Mouse (Mus musculus): ENCODE results near the gene Iqschfp. TPM values are rescaled to one million over a fixed set of nuclear protein-coding genes. Genes with fewer than 3 reads are reported as not detected.
A peak's percentile ranks its signal among the peaks of the same experiment; 100 is the strongest.

Gene Iqschfp
- total and polyA plus RNA-seq, 2 experiments from 2014 or later: 2.7 to 5.6 TPM

- H3K4me1 ChIP-seq (ENCODE audit: insufficient read depth, low read length): no peaks in the 10 kb centered on the region
- no peak overlapping the region for H3K27ac ChIP-seq
- no peak overlapping the region for H3K9ac ChIP-seq (replicated peaks; ENCODE audit: low read length)
- H3K27me3 ChIP-seq (ENCODE audit: insufficient read depth, low read length): no peaks in the 10 kb centered on the region
- no peak overlapping the region for H3K4me2 ChIP-seq (ENCODE audit: low read depth, low read length)
- ATAC-seq (no peak), DNase-seq (ENCODE audit: low spot score) (peak; percentile 42)
- 17% methylated on average over 3 of the region's 3 CpGs for WGBS
- H3K9me3 ChIP-seq (ENCODE audit: low read length): no peaks in the 10 kb centered on the region
- no peak for TF ChIP-seq CTCF (IDR thresholded peaks at IDR 0.05; ENCODE audit: low read depth)
- H3K4me3 ChIP-seq (ENCODE audit: low read length): no peak overlapping the region
- H3K36me3 ChIP-seq (ENCODE audit: insufficient read depth, low read length): no peaks in the 10 kb centered on the region
These were observed 144.1 kb downstream of the Iqschfp start for GRCm38 (mm10) chr3:68036097-68036496.

- no peak for DNase-seq (ENCODE audit: low spot score)
- 91% methylated on average over 2 of the region's 2 CpGs for WGBS
- H3K9ac ChIP-seq (replicated peaks; ENCODE audit: low read length): no peak overlapping the region
- no peak overlapping the region for H3K4me3 ChIP-seq (ENCODE audit: low read length)
- no peaks in the 10 kb centered on the region for H3K9me3 ChIP-seq (ENCODE audit: low read length)
- no peaks in the 10 kb centered on the region for H3K27me3 ChIP-seq (ENCODE audit: insufficient read depth, low read length)
- no peak overlapping the region for H3K4me2 ChIP-seq (ENCODE audit: low read depth, low read length)
- no peak for TF ChIP-seq CTCF (IDR thresholded peaks at IDR 0.05; ENCODE audit: low read depth)
- H3K27ac ChIP-seq: no peak overlapping the region
- H3K4me1 ChIP-seq (ENCODE audit: insufficient read depth, low read length): no peaks in the 10 kb centered on the region; the same call in 1 of the 2 replicates
- no peaks in the 10 kb centered on the region for H3K36me3 ChIP-seq (ENCODE audit: insufficient read depth, low read length)
- ATAC-seq: no peak
These were observed 150.9 kb downstream of the Iqschfp start for GRCm38 (mm10) chr3:68042951-68043350.

- Histone ChIP-seq H3K9me3 (ENCODE audit: low read length) (no peaks in the 10 kb centered on the region), H3K27me3 (ENCODE audit: insufficient read depth, low read length) (no peaks in the 10 kb centered on the region), H3K4me3 (ENCODE audit: low read length) (no peak overlapping the region), H3K9ac (replicated peaks; ENCODE audit: low read length) (no peak overlapping the region), H3K36me3 (ENCODE audit: insufficient read depth, low read length) (no peaks in the 10 kb centered on the region), H3K27ac (no peak overlapping the region), H3K4me2 (ENCODE audit: low read depth, low read length) (no peak overlapping the region), H3K4me1 (ENCODE audit: insufficient read depth, low read length) (no peaks in the 10 kb centered on the region; the same call in 1 of the 2 replicates)
- peak; percentile 96 for TF ChIP-seq CTCF (IDR thresholded peaks at IDR 0.05; ENCODE audit: low read depth)
- DNase-seq (ENCODE audit: low spot score) (peak; percentile 91), ATAC-seq (peak; percentile 79)
- WGBS: 53% methylated on average over 9 of the region's 9 CpGs
These were observed 153.7 kb downstream of the Iqschfp start for GRCm38 (mm10) chr3:68045475-68046416.

GRCm38 (mm10) chr3:68053538-68053937 is 161.5 kb downstream of the Iqschfp start:
- peak; percentile 78 for TF ChIP-seq CTCF (IDR thresholded peaks at IDR 0.05; ENCODE audit: low read depth)
- no peak overlapping the region for H3K4me3 ChIP-seq (ENCODE audit: low read length)
- ATAC-seq (no peak), DNase-seq (ENCODE audit: low spot score) (peak; percentile 76)
- H3K27me3 ChIP-seq (ENCODE audit: insufficient read depth, low read length): no peaks in the 10 kb centered on the region
- H3K9ac ChIP-seq (replicated peaks; ENCODE audit: low read length): no peak overlapping the region
- no peak overlapping the region for H3K4me2 ChIP-seq (ENCODE audit: low read depth, low read length)
- H3K27ac ChIP-seq: no peak overlapping the region
- H3K36me3 ChIP-seq (ENCODE audit: insufficient read depth, low read length): no peaks in the 10 kb centered on the region
- H3K4me1 ChIP-seq (ENCODE audit: insufficient read depth, low read length): no peaks in the 10 kb centered on the region
- no peaks in the 10 kb centered on the region for H3K9me3 ChIP-seq (ENCODE audit: low read length)
- 49% methylated on average over 2 of the region's 2 CpGs for WGBS

GRCm38 (mm10) chr3:68055071-68055470 is 163.0 kb downstream of the Iqschfp start:
- Histone ChIP-seq H3K27ac (no peak overlapping the region), H3K4me2 (ENCODE audit: low read depth, low read length) (0 out of 2 replicates have a peak overlapping the region, but pooled peaks have one; percentile 18), H3K4me1 (ENCODE audit: insufficient read depth, low read length) (no peaks in the 10 kb centered on the region), H3K9ac (replicated peaks; ENCODE audit: low read length) (no peak overlapping the region), H3K4me3 (ENCODE audit: low read length) (no peak overlapping the region), H3K9me3 (ENCODE audit: low read length) (no peaks in the 10 kb centered on the region), H3K36me3 (ENCODE audit: insufficient read depth, low read length) (no peaks in the 10 kb centered on the region), H3K27me3 (ENCODE audit: insufficient read depth, low read length) (no peaks in the 10 kb centered on the region)
- 53% methylated on average over 13 of the region's 13 CpGs for WGBS
- peak; percentile 30; the same call in 1 of the 2 replicates for ATAC-seq
- no peak for DNase-seq (ENCODE audit: low spot score)
- TF ChIP-seq CTCF (IDR thresholded peaks at IDR 0.05; ENCODE audit: low read depth): no peak

GRCm38 (mm10) chr3:68056373-68057275 is 164.6 kb downstream of the Iqschfp start:
- Histone ChIP-seq H3K27me3 (ENCODE audit: insufficient read depth, low read length) (no peaks in the 10 kb centered on the region), H3K27ac (no peak overlapping the region), H3K9ac (replicated peaks; ENCODE audit: low read length) (no peak overlapping the region), H3K9me3 (ENCODE audit: low read length) (no peaks in the 10 kb centered on the region), H3K4me2 (ENCODE audit: low read depth, low read length) (peak overlapping the region; percentile 43), H3K36me3 (ENCODE audit: insufficient read depth, low read length) (no peaks in the 10 kb centered on the region), H3K4me1 (ENCODE audit: insufficient read depth, low read length) (no peaks in the 10 kb centered on the region), H3K4me3 (ENCODE audit: low read length) (peak overlapping the region; percentile 11; the same call in 1 of the 2 replicates)
- 59% methylated on average over 23 of the region's 23 CpGs for WGBS
- ATAC-seq (no peak), DNase-seq (ENCODE audit: low spot score) (peak; percentile 88)
- peak; percentile 84 for TF ChIP-seq CTCF (IDR thresholded peaks at IDR 0.05; ENCODE audit: low read depth)
